Mouse (Mus musculus): ENCODE data around the gene Upp2. TPM values are rescaled to one million over a fixed set of nuclear protein-coding genes. Genes with fewer than 3 reads are reported as not detected.

Gene Upp2
- total RNA-seq, 2 experiments from 2014 or later: 26.7 to 33.8 TPM

DNA sequence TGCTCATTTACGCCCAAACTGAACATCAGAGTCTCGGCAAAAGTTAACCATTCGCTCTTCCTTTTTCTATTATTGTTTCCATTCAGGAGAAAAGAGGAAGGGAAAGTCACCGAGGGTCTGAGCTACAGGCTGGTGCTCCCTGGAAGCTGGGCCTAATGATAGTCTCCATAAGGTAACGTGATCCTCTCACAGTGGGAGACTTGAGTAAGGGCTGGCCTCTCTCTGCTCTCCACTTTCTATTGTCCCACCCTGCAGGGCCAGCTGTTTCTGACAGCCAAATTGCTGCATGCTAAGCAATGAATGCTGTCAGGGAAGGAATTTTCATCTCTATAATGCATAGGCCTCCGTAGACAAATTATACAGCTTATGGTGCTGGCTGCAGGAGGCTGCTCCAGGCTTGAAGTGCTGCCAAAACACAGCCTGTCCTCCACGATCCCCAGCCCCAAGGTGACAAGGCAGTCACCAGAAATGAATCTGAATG is 33.5 kb upstream of the Upp2 start:
- H3K4me3 ChIP-seq: no peak overlapping the region
- TF ChIP-seq CTCF (IDR thresholded peaks at IDR 0.05): no peak
- peak overlapping the region; percentile 5; the same call in 1 of the 2 replicates for H3K27ac ChIP-seq
- DNase-seq (ENCODE audit: extremely low spot score in 1 of 2, low spot score in 2 of 2): no peak
- intact Hi-C loops (cut with DNase I): no loop called here

- H3K27ac ChIP-seq: no peak overlapping the region
- no peak for DNase-seq (ENCODE audit: extremely low spot score in 1 of 2, low spot score in 2 of 2)
- TF ChIP-seq CTCF (IDR thresholded peaks at IDR 0.05): no peak
- intact Hi-C loops (cut with DNase I): no loop called here
- H3K4me3 ChIP-seq: no peak overlapping the region
Measured at GRCm38 (mm10) chr2:58534379-58534778, 32.7 kb upstream of the Upp2 start.

GRCm38 (mm10) chr2:58535233-58535632 is 31.9 kb upstream of the Upp2 start:
- no peak overlapping the region for H3K4me3 ChIP-seq
- no peak overlapping the region for H3K27ac ChIP-seq
- DNase-seq (ENCODE audit: extremely low spot score in 1 of 2, low spot score in 2 of 2): no peak
- no peak for TF ChIP-seq CTCF (IDR thresholded peaks at IDR 0.05)
- intact Hi-C loops (cut with DNase I): no loop called here

- intact Hi-C loops (cut with DNase I): no loop called here
- Histone ChIP-seq H3K4me3 (no peak overlapping the region), H3K27ac (no peak overlapping the region)
- TF ChIP-seq CTCF (IDR thresholded peaks at IDR 0.05): no peak
- no peak for DNase-seq (ENCODE audit: extremely low spot score in 1 of 2, low spot score in 2 of 2)
Measured at GRCm38 (mm10) chr2:58536796-58537195, 30.3 kb upstream of the Upp2 start.

GRCm38 (mm10) chr2:58538196-58538595 is 28.9 kb upstream of the Upp2 start:
- DNase-seq (ENCODE audit: extremely low spot score in 1 of 2, low spot score in 2 of 2): no peak
- H3K27ac ChIP-seq: no peak overlapping the region
- intact Hi-C loops (cut with DNase I): no loop called here
- no peak overlapping the region for H3K4me3 ChIP-seq
- TF ChIP-seq CTCF (IDR thresholded peaks at IDR 0.05): no peak

DNA sequence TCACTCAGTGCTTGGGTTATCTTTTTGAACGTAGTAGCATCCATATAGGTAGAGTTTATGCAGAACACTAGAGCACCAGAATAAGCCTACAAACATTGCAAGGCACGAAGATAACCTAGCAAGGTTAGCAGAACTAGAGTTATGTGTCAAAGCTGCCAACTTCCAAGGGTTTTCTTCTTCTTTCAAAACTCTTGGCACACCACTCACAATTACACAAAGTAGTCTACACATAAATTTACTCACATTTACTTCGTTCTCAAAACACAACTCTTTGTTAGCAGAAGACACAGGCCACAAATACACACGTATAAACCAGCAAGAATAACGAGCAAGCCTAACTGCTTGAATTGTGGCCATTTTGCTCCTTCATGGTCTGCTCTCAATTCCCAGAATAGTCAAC is 23.8 kb upstream of the Upp2 start:
- no peak overlapping the region for H3K27ac ChIP-seq
- no peak for TF ChIP-seq CTCF (IDR thresholded peaks at IDR 0.05)
- no peak overlapping the region for H3K4me3 ChIP-seq
- intact Hi-C loops (cut with DNase I): no loop called here
- DNase-seq (ENCODE audit: extremely low spot score in 1 of 2, low spot score in 2 of 2): no peak

DNA sequence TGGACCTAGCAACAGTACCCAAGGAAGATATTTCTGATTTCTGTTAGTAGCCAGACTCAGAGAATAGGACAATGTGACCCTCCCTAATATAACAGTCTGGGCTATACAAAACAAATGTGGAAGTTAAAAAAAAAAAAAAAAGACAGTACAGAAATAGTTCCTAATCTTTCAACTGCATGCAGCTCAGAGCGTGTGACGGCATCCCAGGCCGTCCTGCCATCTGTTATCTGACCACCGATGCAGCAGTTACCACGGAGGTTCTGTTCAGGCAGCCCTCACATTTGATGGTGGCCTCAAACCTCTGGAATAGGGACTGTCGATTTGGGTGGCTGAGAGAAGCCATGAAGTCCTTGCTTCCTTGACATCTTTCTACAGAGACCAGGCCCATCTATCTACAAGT is 22.7 kb upstream of the Upp2 start:
- DNase-seq (ENCODE audit: extremely low spot score in 1 of 2, low spot score in 2 of 2): no peak
- H3K27ac ChIP-seq: no peak overlapping the region
- intact Hi-C loops (cut with DNase I): no loop called here
- H3K4me3 ChIP-seq: no peak overlapping the region
- no peak for TF ChIP-seq CTCF (IDR thresholded peaks at IDR 0.05)

DNA sequence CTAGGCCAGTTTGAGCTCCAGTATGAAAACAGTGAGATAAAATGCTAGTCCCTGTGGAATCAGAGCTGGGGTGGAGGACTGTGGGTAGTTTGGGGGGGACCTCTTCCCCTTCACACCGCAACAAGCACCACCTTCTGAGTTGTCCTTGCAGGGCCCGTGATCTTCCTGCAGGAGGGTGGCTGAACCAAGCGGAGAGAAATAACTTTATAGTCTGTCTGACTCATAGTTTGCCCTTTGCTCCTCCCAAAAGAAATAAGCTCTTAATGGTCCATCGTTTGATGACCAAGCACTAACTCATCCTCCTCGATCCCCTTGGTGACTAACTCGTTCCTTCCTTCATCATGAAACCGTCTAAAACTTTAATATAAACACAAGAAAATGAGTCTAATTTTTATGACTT is 20.8 kb upstream of the Upp2 start:
- no peak for TF ChIP-seq CTCF (IDR thresholded peaks at IDR 0.05)

DNA sequence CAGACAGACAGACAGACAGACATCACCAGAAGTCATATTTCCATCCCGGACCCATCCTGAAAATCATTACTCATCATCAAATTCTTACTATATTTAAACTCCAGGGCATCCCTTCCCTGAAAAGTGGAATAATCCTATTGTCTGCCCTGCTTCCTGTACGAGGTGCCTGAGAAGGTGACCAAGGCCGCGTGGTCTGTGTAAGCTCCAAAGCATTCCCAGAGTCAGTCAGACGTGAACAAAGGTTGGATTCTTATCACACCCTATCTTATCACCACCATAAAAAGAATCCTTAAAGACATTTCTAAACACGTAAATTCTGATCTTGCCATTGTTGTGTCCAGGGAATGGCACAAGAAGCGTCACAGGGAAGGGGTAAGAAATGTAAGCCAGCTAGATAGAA is 18.2 kb upstream of the Upp2 start:
- Histone ChIP-seq H3K4me3 (no peak overlapping the region), H3K27ac (no peak overlapping the region)
- no peak for TF ChIP-seq CTCF (IDR thresholded peaks at IDR 0.05)
- DNase-seq (ENCODE audit: extremely low spot score in 1 of 2, low spot score in 2 of 2): no peak
- intact Hi-C loops (cut with DNase I): no loop called here

More for the DNA sequence above, 20.8 kb upstream of the Upp2 start:
- Histone ChIP-seq H3K4me3 (no peak overlapping the region), H3K27ac (no peak overlapping the region)
- intact Hi-C loops (cut with DNase I): no loop called here
- no peak for DNase-seq (ENCODE audit: extremely low spot score in 1 of 2, low spot score in 2 of 2)

DNA sequence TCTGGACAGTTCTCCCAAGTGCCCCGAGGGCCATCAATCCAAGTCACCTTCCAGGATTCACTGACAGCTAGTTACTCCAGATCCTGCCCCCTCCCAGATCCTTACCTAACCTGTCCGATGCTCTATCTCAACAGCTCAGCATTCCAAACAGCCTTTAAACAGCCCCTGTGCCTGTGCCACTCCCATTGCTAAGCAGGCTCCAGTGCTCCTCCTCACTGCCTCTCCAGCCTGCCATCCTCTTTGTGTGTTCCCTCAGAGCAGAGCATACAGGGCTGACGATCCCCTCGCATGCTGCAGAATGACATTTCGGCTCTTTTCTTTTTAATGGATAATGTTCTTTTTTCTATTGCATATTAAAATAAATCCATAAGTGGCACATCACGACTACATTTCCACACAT is 17.1 kb upstream of the Upp2 start:
- intact Hi-C loops (cut with DNase I): no loop called here
- no peak overlapping the region for H3K27ac ChIP-seq
- TF ChIP-seq CTCF (IDR thresholded peaks at IDR 0.05): no peak
- DNase-seq (ENCODE audit: extremely low spot score in 1 of 2, low spot score in 2 of 2): no peak
- no peak overlapping the region for H3K4me3 ChIP-seq

DNA sequence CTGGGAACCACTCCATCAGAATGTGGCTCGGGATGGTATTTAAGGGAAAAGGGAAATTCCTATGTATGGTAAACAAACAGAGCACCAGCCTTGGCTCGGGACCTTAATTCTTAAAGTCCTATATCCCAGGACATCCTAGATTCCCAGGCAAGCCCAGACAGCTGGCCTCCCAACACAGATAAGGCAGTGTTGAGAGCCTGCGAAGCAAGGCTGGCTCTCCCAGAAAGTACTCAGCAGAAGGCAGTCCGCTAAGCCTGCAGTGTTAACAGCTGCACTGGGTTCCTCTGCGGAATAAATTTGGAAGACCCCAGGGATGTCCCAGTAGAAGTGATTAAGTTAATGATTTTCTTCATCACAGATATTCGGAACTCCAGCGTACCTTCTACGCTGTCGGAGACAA is 16.6 kb upstream of the Upp2 start:
- intact Hi-C loops (cut with DNase I): no loop called here
- DNase-seq (ENCODE audit: extremely low spot score in 1 of 2, low spot score in 2 of 2): no peak
- no peak for TF ChIP-seq CTCF (IDR thresholded peaks at IDR 0.05)
- Histone ChIP-seq H3K4me3 (no peak overlapping the region), H3K27ac (no peak overlapping the region)

GRCm38 (mm10) chr2:58551866-58552265 is 15.2 kb upstream of the Upp2 start:
- no peak for TF ChIP-seq CTCF (IDR thresholded peaks at IDR 0.05)
- H3K27ac ChIP-seq: no peak overlapping the region
- H3K4me3 ChIP-seq: no peak overlapping the region
- intact Hi-C loops (cut with DNase I): no loop called here
- DNase-seq (ENCODE audit: extremely low spot score in 1 of 2, low spot score in 2 of 2): no peak

- intact Hi-C loops (cut with DNase I): no loop called here
- DNase-seq (ENCODE audit: extremely low spot score in 1 of 2, low spot score in 2 of 2): no peak
- H3K4me3 ChIP-seq: no peak overlapping the region
- no peak overlapping the region for H3K27ac ChIP-seq
- TF ChIP-seq CTCF (IDR thresholded peaks at IDR 0.05): no peak
Measured at GRCm38 (mm10) chr2:58552296-58552695, 14.8 kb upstream of the Upp2 start.
